Mouse (Mus musculus): ENCODE measurements at regions not wholly inside any gene's neighbourhood (a gene's known extent, or its start where the extent isn't known, plus 50 kb on each side); places are given as distances from the start of the nearest gene placed in this dataset.

GRCm38 (mm10) chr14:98937933-98938332, 56.2 kb downstream of the Rpl36a-ps1 start:
- no peak overlapping the region for H3K4me3 ChIP-seq (ENCODE audit: insufficient read depth, low read depth, low read length)
- no peak overlapping the region for H3K27ac ChIP-seq (replicated peaks; ENCODE audit: low read depth, low read length)
- H3K4me1 ChIP-seq (ENCODE audit: control insufficient read depth, insufficient read depth, insufficient read length, low read length) = no peaks in the 10 kb centered on the region

- Histone ChIP-seq H3K27ac (replicated peaks; ENCODE audit: low read depth, low read length) (no peak overlapping the region), H3K4me1 (ENCODE audit: control insufficient read depth, insufficient read depth, insufficient read length, low read length) (no peaks in the 10 kb centered on the region), H3K4me3 (ENCODE audit: insufficient read depth, low read depth, low read length) (no peak overlapping the region)
These were observed 56.7 kb downstream of the Rpl36a-ps1 start for GRCm38 (mm10) chr14:98937373-98937772.

- H3K4me1 ChIP-seq (ENCODE audit: control insufficient read depth, insufficient read depth, insufficient read length, low read length) = peaks cover 2% of the 10 kb centered on the region; the same call in 1 of the 2 replicates
- H3K27ac ChIP-seq (replicated peaks; ENCODE audit: low read depth, low read length) = no peak overlapping the region
- no peak overlapping the region for H3K4me3 ChIP-seq (ENCODE audit: insufficient read depth, low read depth, low read length)
These were observed 60.7 kb downstream of the Rpl36a-ps1 start for GRCm38 (mm10) chr14:98933371-98933916.

- H3K27ac ChIP-seq (replicated peaks; ENCODE audit: low read depth, low read length) = no peak overlapping the region
These were observed 64.8 kb downstream of the Rpl36a-ps1 start for GRCm38 (mm10) chr14:98929276-98929675.

GRCm38 (mm10) chr14:98908234-98908633, 85.9 kb downstream of the Rpl36a-ps1 start:
- Histone ChIP-seq H3K4me1 (ENCODE audit: control insufficient read depth, insufficient read depth, insufficient read length, low read length) (no peaks in the 10 kb centered on the region), H3K4me3 (ENCODE audit: insufficient read depth, low read depth, low read length) (no peak overlapping the region), H3K27ac (replicated peaks; ENCODE audit: low read depth, low read length) (no peak overlapping the region)

More at GRCm38 (mm10) chr14:98929276-98929675, 64.8 kb downstream of the Rpl36a-ps1 start:
- Histone ChIP-seq H3K4me3 (ENCODE audit: insufficient read depth, low read depth, low read length) (no peak overlapping the region), H3K4me1 (ENCODE audit: control insufficient read depth, insufficient read depth, insufficient read length, low read length) (peaks cover 2% of the 10 kb centered on the region; the same call in 1 of the 2 replicates)

- H3K27ac ChIP-seq (replicated peaks; ENCODE audit: low read depth, low read length) = no peak overlapping the region
- H3K4me1 ChIP-seq (ENCODE audit: control insufficient read depth, insufficient read depth, insufficient read length, low read length) = no peaks in the 10 kb centered on the region
- no peak overlapping the region for H3K4me3 ChIP-seq (ENCODE audit: insufficient read depth, low read depth, low read length)
These were observed 95.2 kb downstream of the Rpl36a-ps1 start for GRCm38 (mm10) chr14:98898876-98899275.

GRCm38 (mm10) chr14:98897390-98897789, 96.7 kb downstream of the Rpl36a-ps1 start:
- H3K4me1 ChIP-seq (ENCODE audit: control insufficient read depth, insufficient read depth, insufficient read length, low read length) = no peaks in the 10 kb centered on the region
- H3K4me3 ChIP-seq (ENCODE audit: insufficient read depth, low read depth, low read length) = no peak overlapping the region
- no peak overlapping the region for H3K27ac ChIP-seq (replicated peaks; ENCODE audit: low read depth, low read length)

GRCm38 (mm10) chr14:98895933-98896332, 98.2 kb downstream of the Rpl36a-ps1 start:
- H3K27ac ChIP-seq (replicated peaks; ENCODE audit: low read depth, low read length) = no peak overlapping the region
- no peak overlapping the region for H3K4me3 ChIP-seq (ENCODE audit: insufficient read depth, low read depth, low read length)
- no peaks in the 10 kb centered on the region for H3K4me1 ChIP-seq (ENCODE audit: control insufficient read depth, insufficient read depth, insufficient read length, low read length)

- no peak overlapping the region for H3K4me3 ChIP-seq (ENCODE audit: insufficient read depth, low read depth, low read length)
- H3K4me1 ChIP-seq (ENCODE audit: control insufficient read depth, insufficient read depth, insufficient read length, low read length) = no peaks in the 10 kb centered on the region
- no peak overlapping the region for H3K27ac ChIP-seq (replicated peaks; ENCODE audit: low read depth, low read length)
These were observed 101.4 kb downstream of the Rpl36a-ps1 start for GRCm38 (mm10) chr14:98892670-98893069.

GRCm38 (mm10) chr14:98891252-98891947, 102.7 kb downstream of the Rpl36a-ps1 start:
- Histone ChIP-seq H3K4me1 (ENCODE audit: control insufficient read depth, insufficient read depth, insufficient read length, low read length) (no peaks in the 10 kb centered on the region), H3K27ac (replicated peaks; ENCODE audit: low read depth, low read length) (no peak overlapping the region), H3K4me3 (ENCODE audit: insufficient read depth, low read depth, low read length) (no peak overlapping the region)

- Histone ChIP-seq H3K4me1 (ENCODE audit: control insufficient read depth, insufficient read depth, insufficient read length, low read length) (no peaks in the 10 kb centered on the region), H3K27ac (replicated peaks; ENCODE audit: low read depth, low read length) (no peak overlapping the region), H3K4me3 (ENCODE audit: insufficient read depth, low read depth, low read length) (no peak overlapping the region)
These were observed 106.5 kb downstream of the Rpl36a-ps1 start for GRCm38 (mm10) chr14:98887588-98887987.

- H3K27ac ChIP-seq (replicated peaks; ENCODE audit: low read depth, low read length) = no peak overlapping the region
- no peaks in the 10 kb centered on the region for H3K4me1 ChIP-seq (ENCODE audit: control insufficient read depth, insufficient read depth, insufficient read length, low read length)
- no peak overlapping the region for H3K4me3 ChIP-seq (ENCODE audit: insufficient read depth, low read depth, low read length)
These were observed 107.1 kb downstream of the Rpl36a-ps1 start for GRCm38 (mm10) chr14:98886982-98887381.

- Histone ChIP-seq H3K27ac (replicated peaks; ENCODE audit: low read depth, low read length) (no peak overlapping the region), H3K4me1 (ENCODE audit: control insufficient read depth, insufficient read depth, insufficient read length, low read length) (no peaks in the 10 kb centered on the region), H3K4me3 (ENCODE audit: insufficient read depth, low read depth, low read length) (no peak overlapping the region)
These were observed 111.5 kb downstream of the Rpl36a-ps1 start for GRCm38 (mm10) chr14:98882586-98882985.

GRCm38 (mm10) chr14:98877956-98878355, 116.2 kb downstream of the Rpl36a-ps1 start:
- Histone ChIP-seq H3K4me1 (ENCODE audit: control insufficient read depth, insufficient read depth, insufficient read length, low read length) (no peaks in the 10 kb centered on the region; the same call in 1 of the 2 replicates), H3K27ac (replicated peaks; ENCODE audit: low read depth, low read length) (no peak overlapping the region), H3K4me3 (ENCODE audit: insufficient read depth, low read depth, low read length) (no peak overlapping the region)

GRCm38 (mm10) chr14:98873446-98873845, 120.7 kb downstream of the Rpl36a-ps1 start:
- no peak overlapping the region for H3K27ac ChIP-seq (replicated peaks; ENCODE audit: low read depth, low read length)
- H3K4me3 ChIP-seq (ENCODE audit: insufficient read depth, low read depth, low read length) = no peak overlapping the region
- no peaks in the 10 kb centered on the region; the same call in 1 of the 2 replicates for H3K4me1 ChIP-seq (ENCODE audit: control insufficient read depth, insufficient read depth, insufficient read length, low read length)

GRCm38 (mm10) chr14:98869888-98870287, 124.2 kb downstream of the Rpl36a-ps1 start:
- Histone ChIP-seq H3K4me3 (ENCODE audit: insufficient read depth, low read depth, low read length) (no peak overlapping the region), H3K27ac (replicated peaks; ENCODE audit: low read depth, low read length) (no peak overlapping the region), H3K4me1 (ENCODE audit: control insufficient read depth, insufficient read depth, insufficient read length, low read length) (no peaks in the 10 kb centered on the region)

All from brown adipose tissue, adult 24 weeks (tissue).